Mouse (Mus musculus) lung, adult 2 months (tissue): ENCODE measurements around the gene Synrg.

ENCODE experiments used
- CTCF ChIP-seq: fragments of 200-500 bp; IDR thresholded peaks from 2 replicates; pipeline ENCODE4 v1.5.1; 2011; ENCODE audit warnings: mild to moderate bottlenecking, low read length, control low read depth; ENCODE audit not compliant: insufficient read depth
- POLR2A ChIP-seq: fragments of 200-500 bp; IDR thresholded peaks from 2 replicates; pipeline ENCODE4 v1.6.1; 2011; ENCODE audit warnings: low read depth, mild to moderate bottlenecking, control low read depth, low read length, borderline replicate concordance; ENCODE audit errors: extremely low read depth

DNA sequence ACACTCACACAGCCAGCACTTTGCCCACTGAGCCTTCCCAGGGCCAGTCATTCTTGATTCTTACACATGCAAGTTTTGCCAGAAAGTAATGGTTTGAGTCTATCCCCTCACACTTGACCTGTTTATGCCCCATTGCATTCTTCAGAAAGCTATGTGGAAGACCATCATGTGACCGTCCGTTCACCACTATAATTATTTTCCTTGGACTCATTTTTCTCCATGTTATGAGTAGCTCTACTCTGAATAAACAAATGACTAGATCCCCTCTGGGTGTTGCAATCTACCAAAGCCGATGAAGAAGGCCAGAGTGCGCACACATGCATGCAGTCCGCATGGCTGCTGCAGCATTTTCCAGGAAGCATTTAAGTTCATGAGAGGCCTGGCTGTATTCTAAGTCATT lies 63.0 kb downstream of the Synrg start:
- TF ChIP-seq CTCF (no peak), POLR2A (no peak)
